Mouse (Mus musculus) neutrophil, adult 65 days (primary cell): ENCODE results near the gene Olfr167. TPM values are rescaled to one million over a fixed set of nuclear protein-coding genes. Genes with fewer than 3 reads are reported as not detected.

Experiments used
- total RNA-seq: library from RNA; stranded (reverse); gene quantifications from 2 replicates; pipeline ENCODE4 v1.2.4, GENCODE M21; 2023

The Olfr167 gene
- not detected in 2 replicates for total RNA-seq

DNA sequence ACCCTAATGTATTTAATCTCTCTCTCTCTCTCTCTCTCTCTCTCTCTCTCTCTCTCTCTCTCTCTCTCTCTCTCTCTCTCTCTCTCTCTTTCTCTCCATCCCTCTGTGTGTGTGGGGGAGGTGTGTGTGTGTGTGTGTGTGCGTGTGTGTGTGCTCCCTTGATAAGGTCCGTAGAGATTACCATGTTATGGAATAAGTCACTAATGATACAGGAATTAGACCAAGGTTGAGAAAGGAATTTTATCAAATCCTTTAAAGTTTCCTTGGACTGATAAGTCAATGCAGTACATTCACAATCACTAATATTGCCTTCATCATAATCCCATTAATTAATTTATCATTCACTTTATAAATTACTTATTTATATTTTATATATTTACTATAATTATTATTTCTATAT lies at the start of gene Olfr167:
TSS of gene Olfr167 (minus strand) at position 101 of the 400 bp plus-strand sequence.

DNA sequence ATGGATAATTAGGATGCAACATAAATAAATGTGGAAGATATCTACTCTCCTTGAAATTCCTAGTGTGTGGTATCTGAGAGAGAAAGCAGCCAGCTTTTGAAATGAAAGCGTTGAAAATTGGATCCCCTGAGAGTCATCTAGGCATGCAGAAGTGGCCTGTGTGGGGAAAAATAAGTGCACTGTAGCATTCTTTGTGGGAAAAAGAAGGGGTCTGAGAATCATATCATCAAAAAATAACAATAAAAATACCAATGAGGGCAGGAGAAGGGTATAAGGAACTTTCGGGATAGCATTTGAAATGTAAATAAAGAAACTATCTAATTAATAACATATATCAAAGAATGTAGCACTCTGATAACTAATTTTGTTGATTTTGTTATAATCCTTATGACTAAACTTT lies 49.6 kb upstream of the Olfr167 start, which contains the start of gene Olfr169:
TSS of gene Olfr169 (minus strand) at position 101 of the 400 bp plus-strand sequence.

DNA sequence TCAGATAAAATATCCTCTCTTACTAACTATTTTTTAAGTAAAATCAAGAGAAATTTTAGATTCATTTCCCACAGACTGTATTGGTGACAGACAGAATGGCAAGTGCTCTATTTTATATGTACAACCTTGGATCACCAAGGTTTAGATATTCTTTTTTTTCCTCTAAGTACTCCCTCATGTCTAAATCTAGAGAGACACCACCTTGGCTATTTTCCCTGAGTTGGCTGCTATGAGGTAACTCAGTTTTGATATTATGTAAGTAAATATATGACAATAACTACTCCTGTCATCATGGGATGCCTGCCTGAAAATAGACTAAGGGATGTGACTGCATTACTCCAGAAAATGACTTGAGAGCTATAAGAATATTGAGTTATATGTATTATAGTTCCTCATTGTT lies 13.4 kb upstream of the Olfr167 start, which contains the start of gene Olfr168:
TSS of gene Olfr168 (minus strand) at position 101 of the 400 bp plus-strand sequence.

DNA sequence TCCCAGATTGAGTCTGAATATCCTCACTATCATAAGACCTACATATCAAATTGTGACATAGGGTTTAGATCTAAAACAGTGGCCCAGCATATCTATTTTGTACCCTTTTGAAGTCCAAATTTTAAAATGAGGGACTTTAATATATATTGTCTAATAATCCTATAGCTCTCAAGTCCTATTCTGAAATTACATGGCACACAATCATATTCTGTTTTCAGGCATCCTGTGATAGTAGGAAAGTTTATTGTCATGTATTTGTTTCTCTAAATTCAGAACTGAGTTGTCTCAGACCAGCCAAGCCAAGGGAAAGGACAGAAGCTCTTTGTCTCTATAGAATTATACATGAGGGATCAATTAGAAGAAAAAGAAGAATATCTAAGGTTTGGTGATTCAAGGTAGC lies 38.7 kb downstream of the Olfr167 start, which contains the start of gene Olfr166:
TSS of gene Olfr166 (plus strand) at position 301 of the 400 bp plus-strand sequence.

Other genes with a start within 250 kb of the Olfr167 start
- not detected in 2 replicates for gene Olfr164, start 208.2 kb downstream of the Olfr167 start, total RNA-seq
- not detected in 2 replicates for gene Olfr165, start 99.1 kb downstream of the Olfr167 start, total RNA-seq
- not detected in 2 replicates for gene Olfr166, start 38.6 kb downstream of the Olfr167 start, total RNA-seq
- not detected in 2 replicates for gene Olfr168, start 13.3 kb upstream of the Olfr167 start, total RNA-seq
- gene Olfr169, start 49.5 kb upstream of the Olfr167 start, total RNA-seq: not detected in 2 replicates
- gene Olfr170, start 89.6 kb upstream of the Olfr167 start, total RNA-seq: not detected in 2 replicates
- gene Olfr171, start 107.7 kb upstream of the Olfr167 start, total RNA-seq: not detected in 2 replicates
- not detected in 2 replicates for gene Lamp3, start 184.1 kb upstream of the Olfr167 start, total RNA-seq
- 6.0 and 7.6 TPM in 2 replicates for gene B3gnt5, start 237.9 kb upstream of the Olfr167 start, total RNA-seq